Mouse (Mus musculus): ENCODE measurements around the gene Rtp2. TPM values are rescaled to one million over a fixed set of nuclear protein-coding genes. Genes with fewer than 3 reads are reported as not detected.
"Not testable (repeated sequence)": the region's sequence is repeated elsewhere in the genome, so short reads cannot be mapped to it uniquely, and the experiment has no call there.

Gene Rtp2
- polyA plus RNA-seq, 1 experiment: 0.01 TPM

DNA sequence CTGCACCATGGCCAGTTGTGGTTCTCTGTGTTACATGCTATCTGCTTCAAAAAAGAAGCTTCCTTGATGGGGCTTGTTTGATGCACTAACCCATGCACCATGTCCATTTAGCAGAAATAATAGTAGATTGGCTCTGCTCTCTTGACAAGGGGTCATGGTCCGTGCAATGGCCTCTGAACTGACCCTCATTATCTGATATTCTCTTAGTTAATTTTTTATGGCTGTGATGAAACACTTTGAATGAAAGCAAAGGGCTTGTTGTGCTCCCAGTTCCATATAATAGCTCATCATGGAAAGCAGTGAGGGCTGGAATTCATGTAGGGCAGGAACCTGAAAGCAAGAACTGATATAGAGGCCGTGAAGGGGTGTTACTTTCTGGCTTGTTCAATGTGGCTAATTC, 12.8 kb downstream of the Rtp2 start:
- Histone ChIP-seq H3K4me3 (no peak overlapping the region), H3K27me3 (ENCODE audit: control insufficient read depth, insufficient read depth, insufficient read length) (peaks cover 15% of the 10 kb centered on the region), H3K4me2 (ENCODE audit: low read depth) (no peak overlapping the region), H3K36me3 (ENCODE audit: control insufficient read depth, insufficient read depth) (no peaks in the 10 kb centered on the region), H3K79me2 (ENCODE audit: control insufficient read depth, insufficient read depth) (no peaks in the 10 kb centered on the region), H3ac (ENCODE audit: control insufficient read depth, insufficient read length) (no peak overlapping the region)
- TF ChIP-seq REST (IDR thresholded peaks at IDR 0.05; ENCODE audit: insufficient read depth, insufficient read length) (no peak), POLR2AphosphoS2 (IDR thresholded peaks at IDR 0.05; ENCODE audit: insufficient read length, low read depth) (no peak), MYOG (IDR thresholded peaks at IDR 0.05; ENCODE audit: control insufficient read depth in 1 of 3, insufficient read depth in 1 of 3, insufficient read length in 2 of 3, low read depth in 2 of 3) (no peak), E2F4 (IDR thresholded peaks at IDR 0.05; ENCODE audit: insufficient read depth) (no peak), MAX (IDR thresholded peaks at IDR 0.05; ENCODE audit: low read depth) (no peak), SRF (IDR thresholded peaks at IDR 0.05; ENCODE audit: control insufficient read depth, insufficient read length, low read depth) (no peak), TCF3 (IDR thresholded peaks at IDR 0.05; ENCODE audit: insufficient read length, low read depth) (no peak), USF1 (IDR thresholded peaks at IDR 0.05; ENCODE audit: low read depth) (no peak), TCF12 (IDR thresholded peaks at IDR 0.05; ENCODE audit: insufficient read depth, poor library complexity, severe bottlenecking) (no peak)

- H3K4me2 ChIP-seq (ENCODE audit: low read depth): no peak overlapping the region
Measured at GRCm38 (mm10) chr16:23913401-23913800, 18.8 kb downstream of the Rtp2 start.

GRCm38 (mm10) chr16:23912741-23913140, 19.5 kb downstream of the Rtp2 start:
- no peak overlapping the region for H3K4me3 ChIP-seq
- H3K36me3 ChIP-seq (ENCODE audit: control insufficient read depth, insufficient read depth): no peaks in the 10 kb centered on the region
- TF ChIP-seq USF1 (IDR thresholded peaks at IDR 0.05; ENCODE audit: low read depth) (no peak), POLR2AphosphoS2 (IDR thresholded peaks at IDR 0.05; ENCODE audit: insufficient read length, low read depth) (no peak), MYOG (IDR thresholded peaks at IDR 0.05; ENCODE audit: control insufficient read depth in 1 of 3, insufficient read depth in 1 of 3, insufficient read length in 2 of 3, low read depth in 2 of 3) (no peak), MYOD1 (IDR thresholded peaks at IDR 0.05; ENCODE audit: control insufficient read depth in 1 of 3, insufficient read length in 2 of 3, low read depth in 2 of 3) (no peak), POLR2A (IDR thresholded peaks at IDR 0.05; ENCODE audit: insufficient read length, low read depth) (no peak), E2F4 (IDR thresholded peaks at IDR 0.05; ENCODE audit: insufficient read depth) (no peak), MAX (IDR thresholded peaks at IDR 0.05; ENCODE audit: low read depth) (no peak)
- peaks cover 11% of the 10 kb centered on the region for H3K27me3 ChIP-seq (ENCODE audit: control insufficient read depth, insufficient read depth, insufficient read length)
- H3K4me2 ChIP-seq (ENCODE audit: low read depth): no peak overlapping the region
- H3ac ChIP-seq (ENCODE audit: control insufficient read depth, insufficient read length): no peak overlapping the region
- no peaks in the 10 kb centered on the region for H3K79me2 ChIP-seq (ENCODE audit: control insufficient read depth, insufficient read depth)

More at GRCm38 (mm10) chr16:23913401-23913800, 18.8 kb downstream of the Rtp2 start:
- H3K36me3 ChIP-seq (ENCODE audit: control insufficient read depth, insufficient read depth): no peaks in the 10 kb centered on the region
- H3K4me3 ChIP-seq: no peak overlapping the region
- peaks cover 11% of the 10 kb centered on the region for H3K27me3 ChIP-seq (ENCODE audit: control insufficient read depth, insufficient read depth, insufficient read length)
- TF ChIP-seq E2F4 (IDR thresholded peaks at IDR 0.05; ENCODE audit: insufficient read depth) (no peak), TCF12 (IDR thresholded peaks at IDR 0.05; ENCODE audit: insufficient read depth, poor library complexity, severe bottlenecking) (no peak), POLR2AphosphoS2 (IDR thresholded peaks at IDR 0.05; ENCODE audit: insufficient read length, low read depth) (no peak), POLR2A (IDR thresholded peaks at IDR 0.05; ENCODE audit: insufficient read length, low read depth) (no peak), MYOD1 (IDR thresholded peaks at IDR 0.05; ENCODE audit: control insufficient read depth in 1 of 3, insufficient read length in 2 of 3, low read depth in 2 of 3) (no peak), CEBPB (IDR thresholded peaks at IDR 0.05; ENCODE audit: insufficient read depth, poor library complexity, severe bottlenecking) (no peak), SRF (IDR thresholded peaks at IDR 0.05; ENCODE audit: control insufficient read depth, insufficient read length, low read depth) (no peak), MYOG (IDR thresholded peaks at IDR 0.05; ENCODE audit: control insufficient read depth in 1 of 3, insufficient read depth in 1 of 3, insufficient read length in 2 of 3, low read depth in 2 of 3) (no peak), USF1 (IDR thresholded peaks at IDR 0.05; ENCODE audit: low read depth) (no peak), MAX (IDR thresholded peaks at IDR 0.05; ENCODE audit: low read depth) (no peak), TCF3 (IDR thresholded peaks at IDR 0.05; ENCODE audit: insufficient read length, low read depth) (no peak), REST (IDR thresholded peaks at IDR 0.05; ENCODE audit: insufficient read depth, insufficient read length) (no peak)
- no peak overlapping the region for H3ac ChIP-seq (ENCODE audit: control insufficient read depth, insufficient read length)
- no peaks in the 10 kb centered on the region for H3K79me2 ChIP-seq (ENCODE audit: control insufficient read depth, insufficient read depth)

DNA sequence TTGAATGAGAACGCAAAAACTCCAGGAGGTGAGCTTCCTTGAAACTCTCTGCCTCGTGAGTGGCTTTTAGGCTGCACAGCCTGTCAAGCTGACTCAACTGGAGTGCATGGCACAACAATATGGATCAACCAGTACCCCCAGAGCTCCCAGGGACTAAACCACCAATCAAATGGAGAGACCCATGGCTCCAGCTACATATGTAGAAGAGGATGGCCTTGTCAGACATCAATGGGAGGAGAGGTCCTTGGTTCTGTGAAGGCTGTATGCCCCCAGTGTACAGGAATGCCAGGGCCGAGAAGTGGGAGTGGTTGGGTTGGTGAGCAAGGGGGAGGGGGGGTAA, 23.2 kb downstream of the Rtp2 start:
- not testable (repeated sequence) for H3K4me3 ChIP-seq; H3K27me3 ChIP-seq (ENCODE audit: control insufficient read depth, insufficient read depth, insufficient read length); H3ac ChIP-seq (ENCODE audit: control insufficient read depth, insufficient read length); H3K79me2 ChIP-seq (ENCODE audit: control insufficient read depth, insufficient read depth); H3K4me2 ChIP-seq (ENCODE audit: low read depth); H3K36me3 ChIP-seq (ENCODE audit: control insufficient read depth, insufficient read depth)

GRCm38 (mm10) chr16:23908076-23909014, 23.8 kb downstream of the Rtp2 start:
- not testable (repeated sequence) for H3ac ChIP-seq (ENCODE audit: control insufficient read depth, insufficient read length); H3K79me2 ChIP-seq (ENCODE audit: control insufficient read depth, insufficient read depth); H3K4me2 ChIP-seq (ENCODE audit: low read depth); H3K36me3 ChIP-seq (ENCODE audit: control insufficient read depth, insufficient read depth); H3K4me3 ChIP-seq; H3K27me3 ChIP-seq (ENCODE audit: control insufficient read depth, insufficient read depth, insufficient read length)

DNA sequence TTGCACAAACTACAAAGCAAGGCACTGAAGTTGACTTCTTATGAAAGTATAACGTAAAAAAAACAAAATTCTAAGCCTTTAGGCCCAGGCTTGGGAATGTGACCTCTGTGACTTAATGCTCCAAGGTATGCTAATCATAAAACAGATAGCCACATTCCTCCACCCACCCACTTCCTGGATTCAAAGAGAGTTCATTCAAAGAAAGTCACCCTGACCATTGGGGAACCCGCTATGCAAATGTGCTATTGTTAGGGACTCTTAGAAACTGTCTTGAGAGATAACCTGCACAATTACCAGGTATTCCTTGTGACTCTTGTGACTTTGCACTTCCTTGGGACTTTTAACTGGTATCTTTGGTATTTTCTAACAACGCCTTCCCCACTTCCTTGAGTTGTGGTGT, 25.6 kb downstream of the Rtp2 start:
- not testable (repeated sequence) for H3K79me2 ChIP-seq (ENCODE audit: control insufficient read depth, insufficient read depth); H3K4me3 ChIP-seq; H3K36me3 ChIP-seq (ENCODE audit: control insufficient read depth, insufficient read depth); H3ac ChIP-seq (ENCODE audit: control insufficient read depth, insufficient read length); H3K27me3 ChIP-seq (ENCODE audit: control insufficient read depth, insufficient read depth, insufficient read length); H3K4me2 ChIP-seq (ENCODE audit: low read depth)

All from myocyte (in vitro differentiated cells).